Mouse (Mus musculus) kidney, adult 2 months (tissue): Measurements from ENCODE around the gene Gtpbp3.

Source experiments
- CTCF ChIP-seq: fragments of 200-500 bp; conservative IDR thresholded peaks from 2 replicates; pipeline ENCODE4 v1.5.1; 2011; ENCODE audit warnings: low read depth, mild to moderate bottlenecking, control low read depth, low read length, moderate library complexity, mixed read lengths; ENCODE audit not compliant: insufficient read depth, insufficient read length
- POLR2A ChIP-seq: fragments of 200-500 bp; IDR thresholded peaks from one replicate; pipeline ENCODE4 v1.6.1; 2011; ENCODE audit warnings: low read depth, low read length, control low read depth

DNA sequence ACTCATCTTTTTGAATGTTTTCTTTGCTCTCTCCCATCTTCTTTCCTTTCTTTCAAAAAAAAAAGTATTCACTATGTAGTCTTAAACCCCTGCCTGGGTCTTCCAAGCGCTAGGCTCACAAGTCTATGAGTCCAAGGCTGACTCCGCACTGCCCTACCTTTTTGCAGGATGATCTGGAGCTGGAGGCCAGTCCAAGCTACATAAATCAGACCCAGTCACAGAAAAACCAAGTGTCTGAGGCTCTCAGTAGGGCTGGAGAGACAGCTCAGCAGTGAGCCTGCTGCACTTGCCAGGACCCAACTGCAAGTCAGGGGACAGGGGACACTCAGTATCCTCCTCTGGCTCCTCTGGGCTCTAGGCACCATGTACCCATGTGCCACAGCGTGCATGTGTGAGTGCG lies 16.4 kb downstream of the Gtpbp3 start:
- TF ChIP-seq CTCF (no peak), POLR2A (no peak)
